Mouse (Mus musculus) liver, postnatal 0 days (tissue): ENCODE results near the gene Gata5.

Experiments used
- CTCF ChIP-seq: sonication (generic); IDR thresholded peaks from 2 replicates; pipeline ENCODE4 v1.5.1; 2016; ENCODE audit warnings: antibody characterized with exemption, low read depth
- EP300 ChIP-seq: IDR thresholded peaks from 2 replicates; pipeline ENCODE4 v1.6.1; 2016; ENCODE audit warnings: antibody characterized with exemption, low read depth, mild to moderate bottlenecking

DNA sequence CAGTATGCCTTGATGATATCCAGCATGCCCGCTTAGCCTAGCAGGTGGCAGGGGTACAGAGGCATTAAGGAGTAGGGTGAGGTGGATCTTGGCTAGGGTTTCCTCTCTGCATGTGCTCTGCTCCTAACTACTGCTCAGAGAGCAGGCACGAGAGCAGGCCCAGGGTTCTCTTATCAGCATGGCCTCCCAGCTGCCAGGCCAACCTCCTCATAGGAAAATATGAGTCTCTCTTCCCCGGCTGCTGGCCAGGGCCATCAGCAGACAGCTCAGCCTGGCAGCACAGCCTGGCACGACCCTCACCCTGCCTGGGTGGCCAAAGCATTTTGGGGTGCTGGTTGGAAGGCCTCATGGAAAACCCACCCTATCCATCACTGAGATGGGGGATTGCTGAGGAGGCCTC lies 23.4 kb downstream of the Gata5 start:
- TF ChIP-seq CTCF: no peak
- TF ChIP-seq EP300: no peak
